Mouse (Mus musculus) spleen, adult 18-20 months (tissue): ENCODE data around the gene Ppargc1a.

Experiments
- DNase-seq, 2 experiments: peaks; one replicate each; pipeline ENCODE4 v3.0.0; 2022; ENCODE audit warnings: mixed read lengths in 2 of 2

Gene Ppargc1a

GRCm38 (mm10) chr5:51412303-51413117 lies 155.0 kb downstream of the Ppargc1a start:
- no peak for DNase-seq

- no peak for DNase-seq
Measured at GRCm38 (mm10) chr5:51410006-51410405, 157.5 kb downstream of the Ppargc1a start.

- DNase-seq: no peak
Measured at GRCm38 (mm10) chr5:51406406-51406805, 161.1 kb downstream of the Ppargc1a start.
